Mouse (Mus musculus) cerebellum, postnatal 14 days (tissue): ENCODE measurements around the gene Fbln7.

Source experiments
- DNase-seq, 2 experiments: peaks; one replicate each; pipeline ENCODE4 v3.0.0; 2021; ENCODE audit warnings: mixed read lengths in 2 of 2

The Fbln7 gene

GRCm38 (mm10) chr2:128875526-128875925, 12.7 kb downstream of the Fbln7 start:
- no peak for DNase-seq

GRCm38 (mm10) chr2:128881236-128881635, 18.5 kb downstream of the Fbln7 start:
- no peak for DNase-seq

- no peak for DNase-seq
Observed at GRCm38 (mm10) chr2:128885225-128885811, 22.5 kb downstream of the Fbln7 start.

- DNase-seq, result no peak
Observed at GRCm38 (mm10) chr2:128887866-128888550, 25.2 kb downstream of the Fbln7 start.

GRCm38 (mm10) chr2:128890661-128891335, 28.0 kb downstream of the Fbln7 start:
- DNase-seq, result peak in 1 of 2 experiments; percentile 30

GRCm38 (mm10) chr2:128892180-128892721, 29.5 kb downstream of the Fbln7 start:
- peak; percentile 39 to 56 for DNase-seq

- no peak for DNase-seq
Observed at GRCm38 (mm10) chr2:128902843-128903242, 40.1 kb downstream of the Fbln7 start.

GRCm38 (mm10) chr2:128903661-128904060, 40.9 kb downstream of the Fbln7 start:
- DNase-seq, result no peak

- no peak for DNase-seq
Observed at GRCm38 (mm10) chr2:128914978-128915377, 52.2 kb downstream of the Fbln7 start.

GRCm38 (mm10) chr2:128916528-128916927, 53.7 kb downstream of the Fbln7 start:
- DNase-seq, result no peak

- no peak for DNase-seq
Observed at GRCm38 (mm10) chr2:128924799-128925198, 62.0 kb downstream of the Fbln7 start.

- no peak for DNase-seq
Observed at GRCm38 (mm10) chr2:128928446-128928845, 65.7 kb downstream of the Fbln7 start.

- DNase-seq, result no peak
Observed at GRCm38 (mm10) chr2:128930704-128931103, 67.9 kb downstream of the Fbln7 start.

GRCm38 (mm10) chr2:128936256-128936655, 73.5 kb downstream of the Fbln7 start:
- no peak for DNase-seq

GRCm38 (mm10) chr2:128943538-128944528, 81.1 kb downstream of the Fbln7 start, which contains the start of gene Zc3h8:
Gene Zc3h8, minus strand, starts transcription at chr2:128944077.
- DNase-seq, result peak; percentile 98
